Mouse (Mus musculus): ENCODE results near the gene Iltifb.
"Not testable (repeated sequence)": the region's sequence is repeated elsewhere in the genome, so short reads cannot be mapped to it uniquely, and the experiment has no call there.

The Iltifb gene

DNA sequence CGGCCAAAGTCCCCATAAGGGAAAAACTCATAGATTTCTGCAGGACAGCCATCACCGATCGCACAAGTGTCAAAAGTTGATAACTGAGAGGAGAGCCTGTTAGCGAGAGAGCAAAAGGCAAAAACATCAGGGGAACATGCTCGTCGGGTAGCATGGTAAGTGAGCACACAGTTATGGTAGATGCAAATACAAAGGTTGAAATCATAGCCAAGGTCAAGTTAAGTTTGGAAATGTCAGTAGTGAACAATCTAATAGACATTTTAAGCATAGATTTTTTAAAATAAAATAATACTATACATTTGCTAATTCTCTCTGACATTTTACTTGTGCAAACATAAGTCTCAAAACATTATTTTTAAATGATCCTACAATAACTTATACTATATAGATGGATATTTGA, at the start of gene Iltifb:
TSS of gene Iltifb (minus strand) at position 101 of the 400 bp plus-strand sequence.
- DNase-seq (ENCODE audit: low spot score in 2 of 2), result no peak

DNA sequence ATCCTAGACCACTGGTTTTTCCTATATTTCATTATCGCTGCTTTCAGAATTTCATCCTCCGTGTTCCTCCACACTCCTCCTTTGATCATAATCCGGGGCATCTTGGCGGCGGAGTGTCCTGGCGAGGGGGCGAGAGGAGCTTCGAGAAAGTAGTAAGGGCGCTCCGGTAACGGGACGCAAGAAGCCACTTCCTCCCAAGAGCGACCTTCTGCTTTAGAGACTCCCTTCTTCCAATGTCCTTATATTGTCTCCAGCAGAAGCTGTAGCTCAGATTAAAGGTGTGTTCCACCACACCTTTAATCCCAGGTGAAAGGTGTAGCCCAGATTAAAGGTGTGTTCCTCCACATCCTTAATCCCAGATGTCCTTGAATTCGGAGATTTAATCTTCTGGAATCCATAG, 48.3 kb upstream of the Iltifb start, which contains the start of gene Gm9046:
TSS of gene Gm9046 (minus strand) at position 101 of the 400 bp plus-strand sequence.
- DNase-seq (ENCODE audit: low spot score in 2 of 2), result not testable (repeated sequence)

DNA sequence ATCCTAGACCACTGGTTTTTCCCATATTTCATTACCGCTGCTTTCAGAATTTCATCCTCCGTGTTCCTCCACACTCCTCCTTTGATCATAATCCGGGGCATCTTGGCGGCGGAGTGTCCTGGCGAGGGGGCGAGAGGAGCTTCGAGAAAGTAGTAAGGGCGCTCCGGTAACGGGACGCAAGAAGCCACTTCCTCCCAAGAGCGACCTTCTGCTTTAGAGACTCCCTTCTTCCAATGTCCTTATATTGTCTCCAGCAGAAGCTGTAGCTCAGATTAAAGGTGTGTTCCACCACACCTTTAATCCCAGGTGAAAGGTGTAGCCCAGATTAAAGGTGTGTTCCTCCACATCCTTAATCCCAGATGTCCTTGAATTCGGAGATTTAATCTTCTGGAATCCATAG, 42.9 kb upstream of the Iltifb start, which contains the start of gene Gm9045:
TSS of gene Gm9045 (minus strand) at position 101 of the 400 bp plus-strand sequence.
- DNase-seq (ENCODE audit: low spot score in 2 of 2), result not testable (repeated sequence)

DNA sequence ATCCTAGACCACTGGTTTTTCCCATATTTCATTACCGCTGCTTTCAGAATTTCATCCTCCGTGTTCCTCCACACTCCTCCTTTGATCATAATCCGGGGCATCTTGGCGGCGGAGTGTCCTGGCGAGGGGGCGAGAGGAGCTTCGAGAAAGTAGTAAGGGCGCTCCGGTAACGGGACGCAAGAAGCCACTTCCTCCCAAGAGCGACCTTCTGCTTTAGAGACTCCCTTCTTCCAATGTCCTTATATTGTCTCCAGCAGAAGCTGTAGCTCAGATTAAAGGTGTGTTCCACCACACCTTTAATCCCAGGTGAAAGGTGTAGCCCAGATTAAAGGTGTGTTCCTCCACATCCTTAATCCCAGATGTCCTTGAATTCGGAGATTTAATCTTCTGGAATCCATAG, 37.5 kb upstream of the Iltifb start, which contains the start of gene Gm9044:
TSS of gene Gm9044 (minus strand) at position 101 of the 400 bp plus-strand sequence.
- DNase-seq (ENCODE audit: low spot score in 2 of 2), result not testable (repeated sequence)

DNA sequence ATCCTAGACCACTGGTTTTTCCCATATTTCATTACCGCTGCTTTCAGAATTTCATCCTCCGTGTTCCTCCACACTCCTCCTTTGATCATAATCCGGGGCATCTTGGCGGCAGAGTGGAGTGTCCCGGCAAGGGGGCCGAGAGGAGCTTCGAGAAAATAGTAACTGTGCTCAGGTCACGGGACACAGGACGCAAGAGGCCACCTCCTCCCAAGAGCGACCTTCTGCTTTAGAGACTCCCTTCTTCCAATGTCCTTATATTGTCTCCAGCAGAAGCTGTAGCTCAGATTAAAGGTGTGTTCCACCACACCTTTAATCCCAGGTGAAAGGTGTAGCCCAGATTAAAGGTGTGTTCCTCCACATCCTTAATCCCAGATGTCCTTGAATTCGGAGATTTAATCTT, 32.0 kb upstream of the Iltifb start, which contains the start of gene Gm9040:
TSS of gene Gm9040 (minus strand) at position 101 of the 400 bp plus-strand sequence.
- not testable (repeated sequence) for DNase-seq (ENCODE audit: low spot score in 2 of 2)

DNA sequence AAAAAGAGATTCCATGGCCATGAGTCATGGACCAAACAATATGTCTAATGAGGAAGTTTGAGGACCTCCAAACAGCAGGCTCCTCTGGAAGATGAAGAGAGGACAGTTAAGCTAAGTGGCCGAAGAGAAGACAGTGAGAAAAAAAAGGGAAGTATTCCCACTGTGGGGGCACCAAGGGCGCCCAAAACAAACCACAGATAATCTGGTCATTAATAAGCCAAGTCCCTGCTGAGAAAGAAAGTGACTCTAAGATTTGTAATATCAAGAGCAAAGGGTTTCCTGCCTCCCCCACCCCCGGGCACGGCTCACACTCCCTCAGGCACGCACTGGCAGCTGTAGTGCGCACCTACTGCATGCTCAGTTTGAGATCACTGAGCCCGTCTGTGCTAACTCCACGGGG, 24.2 kb upstream of the Iltifb start:
- DNase-seq (ENCODE audit: low spot score in 2 of 2), result no peak

DNA sequence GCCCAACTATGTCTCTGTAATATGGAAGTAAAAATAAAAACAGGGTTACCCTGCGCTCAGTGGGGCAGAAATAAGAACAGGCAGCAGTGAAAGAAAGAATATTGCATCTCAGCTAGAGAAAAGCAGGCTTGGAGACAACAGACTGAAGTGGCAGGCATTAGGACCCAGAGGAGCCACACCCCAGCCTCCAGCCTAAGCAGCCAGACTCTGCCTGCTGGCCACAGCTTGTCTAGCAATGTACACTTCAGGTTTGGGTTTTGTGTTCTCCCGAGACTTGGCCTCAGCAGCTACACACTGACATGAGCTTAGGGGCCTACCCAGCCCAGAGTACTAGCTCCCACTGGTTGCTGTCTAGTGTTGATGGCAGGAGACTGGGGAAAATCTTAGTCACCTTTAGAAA, 7.3 kb upstream of the Iltifb start:
- DNase-seq (ENCODE audit: low spot score in 2 of 2), result not testable (repeated sequence)

DNA sequence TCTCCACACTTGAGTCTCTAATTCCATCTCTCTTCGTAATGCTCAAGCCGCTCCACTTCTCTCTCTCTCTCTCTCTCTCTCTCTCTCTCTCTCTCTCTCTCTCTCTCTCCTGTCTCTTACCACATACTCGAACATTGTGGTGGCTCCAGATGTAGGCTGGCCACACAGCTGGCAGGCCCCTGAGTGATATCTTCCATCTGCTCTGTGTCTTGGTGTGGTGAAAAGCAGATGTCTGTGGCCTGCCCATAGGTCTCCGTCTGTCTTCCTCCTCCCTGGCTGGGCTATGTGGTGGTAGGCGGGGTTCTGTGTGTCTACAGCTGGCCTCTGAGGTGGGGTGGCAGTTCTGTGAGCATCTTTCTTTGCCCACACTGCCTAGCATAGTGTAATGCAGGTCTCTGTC, 11.8 kb downstream of the Iltifb start:
- DNase-seq (ENCODE audit: low spot score in 2 of 2), result peak in 1 of 2 experiments; percentile 23

DNA sequence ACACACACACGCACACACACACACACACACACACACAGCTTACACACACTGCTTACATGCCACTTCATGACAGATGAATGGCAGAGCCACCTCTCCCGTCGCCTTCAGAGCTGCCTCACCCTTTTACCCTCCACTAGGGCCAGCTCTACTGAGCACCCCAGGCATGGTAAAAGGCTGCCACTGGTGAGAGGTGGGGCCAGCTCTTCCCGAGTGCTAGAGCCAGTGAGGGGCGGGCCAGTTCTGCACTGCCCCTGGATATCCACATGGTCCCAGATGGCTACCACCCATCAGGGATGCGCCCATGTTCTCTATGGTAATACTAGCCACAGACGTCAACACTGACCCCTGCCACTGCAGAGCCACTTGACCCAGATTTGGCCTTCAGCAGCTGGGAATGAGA, 12.3 kb downstream of the Iltifb start:
- DNase-seq (ENCODE audit: low spot score in 2 of 2), result not testable (repeated sequence)

DNA sequence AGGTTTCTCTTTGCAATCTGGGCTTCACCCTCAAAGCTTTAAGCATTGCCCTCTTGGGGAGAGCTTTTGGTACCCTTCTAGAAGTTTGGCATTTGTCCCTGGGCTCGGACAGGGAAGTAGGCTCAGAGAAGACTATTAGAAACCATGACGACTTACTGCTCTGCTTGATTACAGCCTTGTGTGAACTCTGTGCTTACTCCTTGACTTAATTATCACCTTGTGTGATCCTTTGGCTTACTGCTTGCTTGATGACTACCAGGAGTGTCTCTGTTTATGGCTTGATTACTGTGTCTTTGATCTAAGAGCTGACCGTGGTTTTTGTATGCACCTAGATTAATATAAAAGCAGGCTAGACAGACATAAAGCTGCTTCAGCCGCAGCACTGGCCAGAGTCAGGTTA, 16.8 kb downstream of the Iltifb start:
- DNase-seq (ENCODE audit: low spot score in 2 of 2), result not testable (repeated sequence)

DNA sequence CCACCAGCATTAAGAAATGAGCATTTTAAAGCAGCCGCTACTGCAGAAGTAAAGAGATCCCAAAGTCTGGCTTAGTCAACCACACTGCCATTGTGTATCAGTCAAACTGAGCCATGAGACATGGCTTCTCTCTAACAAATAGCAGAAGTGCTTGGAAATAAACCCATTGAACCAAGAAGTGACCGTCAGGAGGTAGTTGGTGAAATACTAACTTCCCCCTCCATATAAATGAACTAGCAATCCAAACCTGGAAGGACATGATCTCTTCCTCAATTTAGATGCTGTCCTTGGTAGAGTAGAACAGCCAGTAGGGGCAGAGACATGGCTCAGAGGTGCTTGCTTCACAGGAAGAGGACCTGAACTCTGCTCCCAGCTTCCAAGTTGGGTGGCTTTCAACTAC, 23.4 kb downstream of the Iltifb start:
- DNase-seq (ENCODE audit: low spot score in 2 of 2), result not testable (repeated sequence)

DNA sequence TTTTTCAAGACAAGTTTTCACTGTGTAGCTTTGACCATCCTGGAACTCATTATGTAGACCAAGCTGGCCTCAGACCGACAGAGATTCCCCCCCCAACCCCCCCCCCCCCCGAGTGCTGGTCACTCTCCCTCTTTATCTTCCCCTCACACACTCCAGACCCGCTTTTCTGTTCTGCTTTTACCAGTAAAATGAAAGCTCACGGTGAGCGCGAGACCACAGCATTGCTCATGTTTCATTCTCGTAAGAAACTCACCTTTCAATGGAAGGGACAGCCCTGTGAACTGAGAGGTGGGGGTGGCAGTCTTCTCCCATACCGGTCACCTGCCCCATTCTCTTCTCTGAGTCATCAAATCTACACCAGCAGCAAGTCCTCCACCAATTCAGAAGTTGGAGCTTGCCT, 26.0 kb downstream of the Iltifb start:
- not testable (repeated sequence) for DNase-seq (ENCODE audit: low spot score in 2 of 2)

DNA sequence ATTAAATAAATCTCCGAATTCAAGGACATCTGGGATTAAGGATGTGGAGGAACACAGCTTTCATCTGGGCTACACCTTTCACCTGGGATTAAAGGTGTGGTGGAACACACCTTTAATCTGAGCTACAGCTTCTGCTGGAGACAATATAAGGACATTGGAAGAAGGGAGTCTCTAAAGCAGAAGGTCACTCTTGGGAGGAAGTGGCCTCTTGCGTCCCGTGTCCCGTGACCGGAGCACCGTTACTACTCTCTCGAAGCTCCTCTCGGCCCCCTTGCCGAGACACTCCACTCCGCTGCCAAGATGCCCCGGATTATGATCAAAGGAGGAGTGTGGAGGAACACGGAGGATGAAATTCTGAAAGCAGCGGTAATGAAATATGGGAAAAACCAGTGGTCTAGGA, 36.5 kb downstream of the Iltifb start, which contains the start of gene Gm32802:
TSS of gene Gm32802 (plus strand) at position 301 of the 400 bp plus-strand sequence.
- DNase-seq (ENCODE audit: low spot score in 2 of 2), result not testable (repeated sequence)

DNA sequence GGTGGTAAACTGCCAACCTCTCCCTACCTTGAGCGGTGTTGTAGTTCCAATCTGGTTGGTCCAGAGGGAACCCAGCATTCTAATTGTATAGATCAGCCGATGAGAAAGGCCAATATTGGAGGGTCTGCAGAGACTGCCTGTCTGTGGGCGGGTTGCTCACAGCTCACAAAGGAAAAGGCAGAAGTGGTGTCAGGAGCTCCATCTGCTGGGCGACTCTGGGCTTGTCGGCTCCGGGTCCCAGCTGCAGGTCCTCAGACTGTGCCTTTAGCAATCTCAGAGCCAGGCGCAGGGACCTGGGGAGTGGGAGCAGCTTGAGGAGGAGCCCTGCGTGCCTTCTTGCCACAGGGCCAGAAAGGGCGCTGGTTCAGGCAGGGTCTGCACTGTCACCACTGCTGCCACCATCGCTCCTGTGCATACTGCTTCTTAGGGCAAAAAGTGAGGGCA, 44.0 kb downstream of the Iltifb start:
- DNase-seq (ENCODE audit: low spot score in 2 of 2), result peak; percentile 14 to 57

DNA sequence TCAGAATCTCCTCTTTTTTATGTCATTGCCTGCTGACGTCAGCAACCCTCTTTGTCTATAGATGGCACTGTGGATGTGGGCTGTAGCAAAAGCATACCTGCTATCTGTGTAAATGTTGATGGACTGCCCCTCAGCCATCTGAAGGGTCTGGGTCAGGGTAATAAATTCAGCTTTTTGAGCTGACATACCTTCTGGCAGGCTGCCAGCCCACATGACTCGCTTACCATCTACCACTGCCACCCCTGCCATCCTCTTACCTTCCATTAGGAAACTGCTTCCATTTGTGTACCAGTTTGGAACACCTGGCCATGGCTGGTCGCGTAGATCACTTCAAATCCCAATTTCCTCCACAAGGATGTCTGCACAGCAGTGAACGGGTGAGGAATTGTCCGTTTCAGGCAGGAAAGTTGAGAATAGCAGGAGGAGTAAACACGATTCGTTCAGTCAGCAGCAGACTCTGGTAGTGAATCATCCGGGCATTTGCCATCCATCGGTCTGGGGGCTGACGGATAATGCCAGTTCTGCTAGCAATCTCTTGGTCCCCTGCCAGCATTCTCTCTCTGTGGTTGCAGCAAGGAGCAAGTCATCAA, 45.7 kb downstream of the Iltifb start:
- peak; percentile 3 to 54 for DNase-seq (ENCODE audit: low spot score in 2 of 2)

DNA sequence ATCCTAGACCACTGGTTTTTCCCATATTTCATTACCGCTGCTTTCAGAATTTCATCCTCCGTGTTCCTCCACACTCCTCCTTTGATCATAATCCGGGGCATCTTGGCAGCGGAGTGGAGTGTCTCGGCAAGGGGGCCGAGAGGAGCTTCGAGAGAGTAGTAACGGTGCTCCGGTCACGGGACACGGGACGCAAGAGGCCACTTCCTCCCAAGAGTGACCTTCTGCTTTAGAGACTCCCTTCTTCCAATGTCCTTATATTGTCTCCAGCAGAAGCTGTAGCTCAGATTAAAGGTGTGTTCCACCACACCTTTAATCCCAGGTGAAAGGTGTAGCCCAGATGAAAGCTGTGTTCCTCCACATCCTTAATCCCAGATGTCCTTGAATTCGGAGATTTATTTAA, 54.2 kb downstream of the Iltifb start, which contains the start of gene Gm32717:
TSS of gene Gm32717 (minus strand) at position 101 of the 400 bp plus-strand sequence.
- DNase-seq (ENCODE audit: low spot score in 2 of 2), result not testable (repeated sequence)

Measured in spleen, postnatal 4 days (tissue).